ENCODE assay signal across 8 mouse cellular contexts in the genomic region with DNA sequence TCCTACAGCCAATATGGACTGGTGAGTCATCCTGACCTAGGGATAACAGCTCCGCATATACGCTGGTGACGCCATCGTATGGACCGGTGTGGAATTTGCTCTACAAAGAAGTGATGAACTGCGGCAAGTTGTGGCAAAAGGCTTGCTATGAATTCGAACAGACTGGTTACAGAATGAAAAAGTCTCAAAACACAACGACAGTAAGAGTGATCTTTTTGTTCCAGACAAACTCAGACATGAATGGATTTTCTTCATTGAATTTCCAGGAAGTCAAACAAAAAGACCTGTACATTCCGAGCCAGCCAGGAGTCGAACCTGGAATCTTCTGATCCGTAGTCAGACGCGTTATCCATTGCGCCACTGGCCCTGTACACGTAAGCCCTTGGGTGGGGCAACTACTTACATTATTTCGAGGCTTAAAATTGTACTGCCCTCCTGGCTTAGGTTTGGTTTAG. TPM values are rescaled to one million over a fixed set of nuclear protein-coding genes. Genes with fewer than 3 reads are reported as not detected.
DNase-seq lines count a peak whose midpoint lies in the region; ATAC-seq and TF ChIP-seq lines count a peak whose summit lies in the region.

No protein-coding gene starts in this region.

- H3K36me3 ChIP-seq in heart, embryonic 10.5 days: no peaks in the 10 kb centered on the region
- H3K36me3 ChIP-seq in kidney, embryonic 14.5 days (ENCODE audit: control insufficient read depth, insufficient read depth, low read length): no peaks in the 10 kb centered on the region
- H3K36me3 ChIP-seq in limb, embryonic 15.5 days: no peaks in the 10 kb centered on the region
- no peaks in the 10 kb centered on the region for H3K36me3 ChIP-seq in midbrain, embryonic 16.5 days (ENCODE audit: control insufficient read depth, insufficient read depth, low read length)

- peak; percentile 90 for DNase-seq in A20 (ENCODE audit: low read depth, low spot score)
- peak; percentile 86 for DNase-seq in heart, embryonic 10.5 days (ENCODE audit: low spot score)
- DNase-seq in spleen, postnatal 14 days (ENCODE audit: low spot score in 2 of 2): peak; percentile 75 to 82

- H3K27me3 ChIP-seq in heart, embryonic 10.5 days (ENCODE audit: insufficient read depth, poor library complexity, severe bottlenecking): no peaks in the 10 kb centered on the region
- H3K27me3 ChIP-seq in kidney, embryonic 14.5 days (ENCODE audit: control insufficient read depth, insufficient read depth, low read length): no peaks in the 10 kb centered on the region
- H3K27me3 ChIP-seq in limb, embryonic 15.5 days: no peaks in the 10 kb centered on the region
- H3K27me3 ChIP-seq in midbrain, embryonic 16.5 days (ENCODE audit: control insufficient read depth, insufficient read depth, low read depth, low read length): no peaks in the 10 kb centered on the region

- no peaks in the 10 kb centered on the region for H3K4me1 ChIP-seq in bone marrow, adult 2 months (ENCODE audit: control insufficient read depth, insufficient read depth, low read length)
- H3K4me1 ChIP-seq in heart, embryonic 10.5 days: peaks cover 10% of the 10 kb centered on the region
- 0 out of 2 replicates have a peak, but pooled peaks cover 3% of the 10 kb centered on the region for H3K4me1 ChIP-seq in kidney, embryonic 14.5 days (ENCODE audit: control insufficient read depth, insufficient read depth, low read length)
- peaks cover 6% of the 10 kb centered on the region for H3K4me1 ChIP-seq in limb, embryonic 15.5 days
- H3K4me1 ChIP-seq in midbrain, embryonic 16.5 days (ENCODE audit: control insufficient read depth, insufficient read depth, low read length): peaks cover 17% of the 10 kb centered on the region

- TF ChIP-seq CTCF in bone marrow, adult 2 months (IDR thresholded peaks at IDR 0.05; ENCODE audit: control insufficient read depth, insufficient read depth, low read length): no peak

- H3K27ac ChIP-seq in bone marrow, adult 2 months (ENCODE audit: control insufficient read depth, insufficient read depth, low read depth, low read length, poor library complexity): no peak overlapping the region; the same call in 1 of the 2 replicates
- peak overlapping the region; percentile 86 for H3K27ac ChIP-seq in heart, embryonic 10.5 days
- H3K27ac ChIP-seq in kidney, embryonic 14.5 days (ENCODE audit: low read depth, low read length): peak overlapping the region; percentile 53; the same call in 1 of the 2 replicates
- peak overlapping the region; percentile 99 for H3K27ac ChIP-seq in limb, embryonic 15.5 days
- peak overlapping the region; percentile 97 for H3K27ac ChIP-seq in midbrain, embryonic 16.5 days (ENCODE audit: low read length)

- H3K9me3 ChIP-seq in heart, embryonic 10.5 days: no peaks in the 10 kb centered on the region
- H3K9me3 ChIP-seq in kidney, embryonic 14.5 days (ENCODE audit: control insufficient read depth, low read length): no peaks in the 10 kb centered on the region
- H3K9me3 ChIP-seq in limb, embryonic 15.5 days: no peaks in the 10 kb centered on the region
- no peaks in the 10 kb centered on the region for H3K9me3 ChIP-seq in midbrain, embryonic 16.5 days (replicated peaks; ENCODE audit: control insufficient read depth, low read length, poor library complexity, severe bottlenecking)

- peak; percentile 56 for ATAC-seq in erythroblast, adult 5-6 weeks (replicated peaks; ENCODE audit: low FRiP score, poor library complexity, severe bottlenecking)
- ATAC-seq in kidney, embryonic 14.5 days (ENCODE audit: low FRiP score, low TSS enrichment): peak; percentile 61
- ATAC-seq in limb, embryonic 15.5 days (ENCODE audit: insufficient number of reproducible peaks, low FRiP score, low TSS enrichment, low read depth): no peak
- peak; percentile 80 for ATAC-seq in midbrain, embryonic 16.5 days

- H3K4me2 ChIP-seq in kidney, embryonic 14.5 days (replicated peaks; ENCODE audit: low read depth, low read length): peak overlapping the region; percentile 68
- H3K4me2 ChIP-seq in limb, embryonic 15.5 days: peak overlapping the region; percentile 63
- H3K4me2 ChIP-seq in midbrain, embryonic 16.5 days (ENCODE audit: low read length): peak overlapping the region; percentile 52

- 0% methylated on average over 16 of the region's 16 CpGs for WGBS in bone marrow, adult 2 months
- WGBS in heart, embryonic 10.5 days: under 1% methylated on average over 16 of the region's 16 CpGs
- WGBS in kidney, embryonic 14.5 days: under 1% methylated on average over 16 of the region's 16 CpGs
- under 1% methylated on average over 16 of the region's 16 CpGs for WGBS in limb, embryonic 15.5 days
- WGBS in midbrain, embryonic 16.5 days: under 1% methylated on average over 16 of the region's 16 CpGs

- TF ChIP-seq POLR2A in bone marrow, adult 2 months (IDR thresholded peaks at IDR 0.05; ENCODE audit: borderline replicate concordance, control insufficient read depth, low read depth, low read length): no peak

- H3K9ac ChIP-seq in kidney, embryonic 14.5 days (ENCODE audit: low read depth, low read length): peak overlapping the region; percentile 51
- H3K9ac ChIP-seq in limb, embryonic 15.5 days: peak overlapping the region; percentile 26; the same call in 1 of the 2 replicates
- H3K9ac ChIP-seq in midbrain, embryonic 16.5 days (ENCODE audit: low read depth, low read length): peak overlapping the region; percentile 86

- peak overlapping the region; percentile 77 for H3K4me3 ChIP-seq in bone marrow, adult 2 months (replicated peaks; ENCODE audit: control insufficient read depth, low read depth, low read length)
- peak overlapping the region; percentile 69 for H3K4me3 ChIP-seq in heart, embryonic 10.5 days
- peak overlapping the region; percentile 53 for H3K4me3 ChIP-seq in kidney, embryonic 14.5 days (ENCODE audit: low read length)
- H3K4me3 ChIP-seq in limb, embryonic 15.5 days: peak overlapping the region; percentile 59
- H3K4me3 ChIP-seq in midbrain, embryonic 16.5 days (ENCODE audit: low read depth, low read length): peak overlapping the region; percentile 71

RNA-seq across cellular contexts. Expression of a gene that starts 19.2 kb away (rescaled TPM):
- polyA plus RNA-seq in bone marrow, adult 2 months (2011; ENCODE audit: insufficient read depth, insufficient read length, low replicate concordance, missing spikeins): 0.87 and 3.1 TPM in 2 replicates
- total RNA-seq in erythroblast, adult 5-6 weeks (2015; ENCODE audit: low replicate concordance): 4.2 and 4.4 TPM in 2 replicates
- total RNA-seq in erythroblast, adult 5-6 weeks (2017; ENCODE audit: low replicate concordance): 6.5 and 15.5 TPM in 2 replicates
- polyA plus RNA-seq in heart, embryonic 10.5 days (2016; fragmentation: Nextera tagmentation; extraction: Ambion mirVana): 0.04 and 0.96 TPM in 2 replicates
- 0.09 TPM in 2 replicates for polyA plus RNA-seq in kidney, embryonic 14.5 days (2014; fragmentation: Nextera tagmentation; extraction: Ambion mirVana)
- 0.18 and 0.22 TPM in 2 replicates for polyA plus RNA-seq in limb, embryonic 15.5 days (2015; fragmentation: Nextera tagmentation; extraction: Ambion mirVana)
- polyA plus RNA-seq in midbrain, embryonic 16.5 days (2015; fragmentation: Nextera tagmentation; extraction: Ambion mirVana): 0.10 and 0.31 TPM in 2 replicates

RNA-seq across cellular contexts. Expression of a gene that starts 22.9 kb away (rescaled TPM):
- polyA plus RNA-seq in bone marrow, adult 2 months (2011; ENCODE audit: insufficient read depth, insufficient read length, low replicate concordance, missing spikeins): 8.5 and 10.4 TPM in 2 replicates
- total RNA-seq in erythroblast, adult 5-6 weeks (2015; ENCODE audit: low replicate concordance): 1.7 and 1.9 TPM in 2 replicates
- total RNA-seq in erythroblast, adult 5-6 weeks (2017; ENCODE audit: low replicate concordance): 1.4 and 1.7 TPM in 2 replicates
- polyA plus RNA-seq in heart, embryonic 10.5 days (2016; fragmentation: Nextera tagmentation; extraction: Ambion mirVana): 10.1 and 13.0 TPM in 2 replicates
- polyA plus RNA-seq in kidney, embryonic 14.5 days (2014; fragmentation: Nextera tagmentation; extraction: Ambion mirVana): 12.5 and 13.5 TPM in 2 replicates
- 11.9 and 13.9 TPM in 2 replicates for polyA plus RNA-seq in limb, embryonic 15.5 days (2015; fragmentation: Nextera tagmentation; extraction: Ambion mirVana)
- 9.1 and 11.0 TPM in 2 replicates for polyA plus RNA-seq in midbrain, embryonic 16.5 days (2015; fragmentation: Nextera tagmentation; extraction: Ambion mirVana)

RNA-seq across cellular contexts. Expression of a gene that starts 42.1 kb away (rescaled TPM):
- polyA plus RNA-seq in bone marrow, adult 2 months (2011; ENCODE audit: insufficient read depth, insufficient read length, low replicate concordance, missing spikeins): 0.47 TPM in 1 of 2 replicates, not detected in the other
- not detected in 2 replicates for total RNA-seq in erythroblast, adult 5-6 weeks (2015; ENCODE audit: low replicate concordance)
- total RNA-seq in erythroblast, adult 5-6 weeks (2017; ENCODE audit: low replicate concordance): not detected in 2 replicates
- polyA plus RNA-seq in heart, embryonic 10.5 days (2016; fragmentation: Nextera tagmentation; extraction: Ambion mirVana): 0.30 and 0.75 TPM in 2 replicates
- polyA plus RNA-seq in kidney, embryonic 14.5 days (2014; fragmentation: Nextera tagmentation; extraction: Ambion mirVana): 0.31 and 0.87 TPM in 2 replicates
- polyA plus RNA-seq in limb, embryonic 15.5 days (2015; fragmentation: Nextera tagmentation; extraction: Ambion mirVana): 0.61 and 0.67 TPM in 2 replicates
- polyA plus RNA-seq in midbrain, embryonic 16.5 days (2015; fragmentation: Nextera tagmentation; extraction: Ambion mirVana): 0.15 TPM in 1 of 2 replicates, not detected in the other

Comparison
In these comparisons a context has a peak if more than half of its experiments do, and no peak if none do; other contexts are left out.
1. H3K9ac ChIP-seq: peak in every context shown above with its lines; median percentile 86 in midbrain, embryonic 16.5 days; 51 in kidney, embryonic 14.5 days; 26 in limb, embryonic 15.5 days.